In the genomic region with DNA sequence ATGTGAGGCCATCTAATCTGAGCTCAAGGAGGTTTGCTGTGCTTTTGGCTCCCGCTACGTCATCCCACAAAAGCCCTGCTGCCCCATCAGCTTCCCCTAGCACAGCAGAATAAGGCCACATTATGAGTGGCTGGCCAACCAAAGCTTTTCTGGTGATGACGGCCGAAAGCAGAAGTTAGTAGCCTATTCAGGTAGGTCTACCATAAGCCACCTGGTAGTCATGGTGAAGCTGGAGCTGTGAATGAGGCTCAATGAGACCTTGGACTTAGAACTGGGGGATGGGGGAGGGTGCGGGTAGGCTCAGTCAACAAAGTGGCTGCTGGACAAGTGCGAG, we compare ENCODE assay signal across 20 mouse cellular contexts.
"Had no signal": no experiment of that assay in that cellular context is flagged by ENCODE, and none has a peak within 500 bp of the region (broad histone marks: within the 10 kb centered on the region; RNA-seq: fewer than 3 reads in every experiment).

No protein-coding gene starts in this region.

- H3K9me3 ChIP-seq: limb, embryonic 10.5 days; limb, embryonic 13.5 days; liver, embryonic 12.5 days; liver, embryonic 15.5 days; lung, embryonic 15.5 days had no signal

- ATAC-seq: intestine, embryonic 16.5 days; liver, embryonic 12.5 days had no signal

- H3K4me3 ChIP-seq: layer of hippocampus, adult 2 months; limb, embryonic 10.5 days; limb, embryonic 13.5 days; liver, embryonic 12.5 days; liver, embryonic 15.5 days; lung, embryonic 15.5 days had no signal

- DNase-seq: kidney, adult 18-20 months; kidney, postnatal 25 days; layer of hippocampus, adult 9-11 months; liver; lung, adult 18-20 months; lung, postnatal 10 days; lung, postnatal 36 days; midbrain, embryonic 14.5 days; right cerebral cortex, adult 18-20 months; right cerebral cortex, postnatal 14 days; right cerebral cortex, postnatal 4 days had no signal

- H3K27me3 ChIP-seq: limb, embryonic 13.5 days; liver, embryonic 12.5 days; liver, embryonic 15.5 days; lung, embryonic 15.5 days had no signal

- H3K27ac ChIP-seq: kidney, postnatal 0 days; layer of hippocampus, adult 2 months; limb, embryonic 10.5 days; limb, embryonic 13.5 days; liver, embryonic 12.5 days; liver, embryonic 15.5 days; lung, embryonic 15.5 days; stomach, postnatal 0 days had no signal

- H3K36me3 ChIP-seq: limb, embryonic 10.5 days; limb, embryonic 13.5 days; liver, embryonic 15.5 days; lung, embryonic 15.5 days had no signal
